Mouse (Mus musculus) embryonic facial prominence, embryonic 12.5 days (tissue): ENCODE data around the gene Bcor. TPM values are rescaled to one million over a fixed set of nuclear protein-coding genes. Genes with fewer than 3 reads are reported as not detected.

Experiments used
- ATAC-seq: fragments of 200-750 bp; cut with Nextera tagmentation; 2 replicates; pipeline ENCODE4 v1.8.0; 2017; ENCODE audit not compliant: insufficient number of reproducible peaks, insufficient read depth, low FRiP score, low TSS enrichment
- H3K27ac ChIP-seq: fragments of 300-500 bp; sonication (generic); 2 replicates; pipeline ENCODE4 v1.5.1; 2016; ENCODE audit warnings: mild to moderate bottlenecking
- H3K27me3 ChIP-seq: fragments of 300-500 bp; sonication (generic); 2 replicates; pipeline ENCODE4 v1.6.1; 2016; ENCODE audit warnings: mild to moderate bottlenecking, moderate library complexity
- H3K36me3 ChIP-seq: fragments of 300-500 bp; sonication (generic); 2 replicates; pipeline ENCODE4 v1.6.1; 2016; ENCODE audit warnings: mild to moderate bottlenecking
- H3K4me1 ChIP-seq: fragments of 300-500 bp; sonication (generic); 2 replicates; pipeline ENCODE4 v1.6.1; 2016
- H3K4me2 ChIP-seq: fragments of 300-500 bp; sonication (generic); replicated peaks from 2 replicates; pipeline ENCODE4 v1.6.1; 2016; ENCODE audit warnings: mild to moderate bottlenecking, moderate library complexity
- H3K4me3 ChIP-seq: fragments of 300-500 bp; sonication (generic); 2 replicates; pipeline ENCODE4 v1.5.1; 2016; ENCODE audit warnings: mild to moderate bottlenecking
- H3K9ac ChIP-seq: fragments of 300-500 bp; sonication (generic); 2 replicates; pipeline ENCODE4 v1.6.1; 2016; ENCODE audit warnings: mild to moderate bottlenecking, moderate library complexity
- H3K9me3 ChIP-seq: fragments of 300-500 bp; sonication (generic); 2 replicates; pipeline ENCODE4 v1.6.1; 2016; ENCODE audit warnings: mild to moderate bottlenecking, moderate library complexity
- WGBS: fragments of 180-500 bp; shearing (Covaris S2); methylation state at CpG from one replicate; pipeline ENCODE4 v1.1.7; 2016; 5-methylcytosine and 5-hydroxymethylcytosine counted together
- polyA plus RNA-seq: library from polyadenylated mRNA; unstranded; fragments of >200 nt; fragmentation: Nextera tagmentation; extraction: Ambion mirVana; gene quantifications from 2 replicates; pipeline ENCODE4 v1.2.1, GENCODE M21; 2016

Bcor gene
- polyA plus RNA-seq, 1 experiment from 2014 or later = 20.6 TPM

DNA sequence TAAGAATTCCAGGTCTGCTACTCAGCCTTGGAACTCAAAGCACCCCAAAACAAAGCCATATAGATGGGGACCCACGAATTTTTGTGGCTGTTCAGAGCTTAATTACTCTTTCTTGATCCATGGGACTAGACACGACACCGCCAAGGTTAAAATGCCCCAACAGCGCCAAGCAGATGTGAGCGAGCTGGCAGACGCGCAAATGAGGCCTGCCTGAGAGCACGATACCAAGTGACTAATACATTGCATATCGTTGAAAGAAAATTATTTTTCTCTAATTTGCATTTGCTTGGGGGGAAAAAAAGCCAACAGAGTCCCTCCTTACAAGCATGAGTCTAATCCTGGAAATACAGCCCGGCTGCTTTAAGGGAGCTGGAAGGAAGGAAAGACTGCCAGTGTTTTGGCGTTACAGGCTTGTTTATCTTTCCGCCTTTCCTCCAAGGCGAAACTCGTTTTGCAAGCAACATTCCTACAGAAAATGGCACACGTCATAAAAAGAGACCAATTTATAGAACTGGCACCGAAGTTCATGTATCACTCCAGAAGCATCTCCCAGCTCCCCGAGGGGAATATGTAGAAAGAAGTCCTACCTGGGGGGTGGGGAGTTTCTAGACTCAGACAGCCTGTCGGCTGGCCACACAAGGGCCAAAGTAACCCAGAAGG lies 92.2 kb downstream of the Bcor start:
- 7% methylated on average over 18 of the region's 18 CpGs for WGBS
- H3K36me3 ChIP-seq = no peaks in the 10 kb centered on the region
- H3K27ac ChIP-seq = no peak overlapping the region
- peaks cover 92% of the 10 kb centered on the region for H3K27me3 ChIP-seq
- no peaks in the 10 kb centered on the region for H3K9me3 ChIP-seq
- H3K4me3 ChIP-seq = no peak overlapping the region
- H3K4me2 ChIP-seq = 0 out of 2 replicates have a peak overlapping the region, but pooled peaks have one; percentile 32
- H3K4me1 ChIP-seq = peaks cover 80% of the 10 kb centered on the region
- H3K9ac ChIP-seq = no peak overlapping the region
- no peak for ATAC-seq

- Histone ChIP-seq H3K36me3 (no peaks in the 10 kb centered on the region), H3K4me2 (peak overlapping the region; percentile 28), H3K9me3 (no peaks in the 10 kb centered on the region), H3K27me3 (peaks cover 89% of the 10 kb centered on the region), H3K27ac (0 out of 2 replicates have a peak overlapping the region, but pooled peaks have one; percentile 46), H3K4me1 (peaks cover 84% of the 10 kb centered on the region), H3K9ac (no peak overlapping the region), H3K4me3 (no peak overlapping the region)
- WGBS = 4% methylated on average over 6 of the region's 6 CpGs
- no peak for ATAC-seq
Observed at GRCm38 (mm10) chrX:12067031-12067430, 93.1 kb downstream of the Bcor start.

DNA sequence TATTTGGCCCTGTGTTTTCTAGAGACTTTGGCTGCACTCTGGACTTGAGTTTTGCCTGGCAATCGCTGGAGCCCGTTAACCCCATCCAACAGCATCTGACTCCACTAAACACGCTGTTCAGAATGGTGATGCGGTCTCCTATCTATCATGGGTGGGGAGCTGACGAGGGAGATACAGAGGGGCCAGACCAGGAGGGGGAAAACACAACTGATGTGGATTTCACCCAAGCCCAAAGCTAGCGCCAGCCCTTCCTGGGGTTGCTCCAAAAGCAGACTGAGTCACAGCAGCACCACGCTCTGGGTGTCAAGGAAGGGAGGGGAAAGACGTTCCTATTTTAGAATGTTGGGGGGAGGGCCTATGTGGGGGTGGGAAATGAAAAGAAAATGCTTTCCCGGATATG lies 94.4 kb downstream of the Bcor start:
- no peaks in the 10 kb centered on the region for H3K9me3 ChIP-seq
- ATAC-seq = no peak
- H3K36me3 ChIP-seq = no peaks in the 10 kb centered on the region
- H3K4me2 ChIP-seq = no peak overlapping the region
- 41% methylated on average over 9 of the region's 9 CpGs for whole genome bisulfite sequencing
- no peak overlapping the region for H3K4me3 ChIP-seq
- no peak overlapping the region for H3K27ac ChIP-seq
- peaks cover 83% of the 10 kb centered on the region for H3K27me3 ChIP-seq
- no peak overlapping the region for H3K9ac ChIP-seq
- H3K4me1 ChIP-seq = peaks cover 74% of the 10 kb centered on the region

GRCm38 (mm10) chrX:12062932-12063260 lies 97.3 kb downstream of the Bcor start:
- Histone ChIP-seq H3K4me3 (no peak overlapping the region), H3K4me1 (peaks cover 50% of the 10 kb centered on the region), H3K9ac (no peak overlapping the region), H3K36me3 (peaks cover 8% of the 10 kb centered on the region), H3K4me2 (no peak overlapping the region), H3K27ac (no peak overlapping the region), H3K27me3 (peaks cover 60% of the 10 kb centered on the region), H3K9me3 (no peaks in the 10 kb centered on the region)
- 26% methylated on average over 6 of the region's 6 CpGs for whole genome bisulfite sequencing
- ATAC-seq = no peak

DNA sequence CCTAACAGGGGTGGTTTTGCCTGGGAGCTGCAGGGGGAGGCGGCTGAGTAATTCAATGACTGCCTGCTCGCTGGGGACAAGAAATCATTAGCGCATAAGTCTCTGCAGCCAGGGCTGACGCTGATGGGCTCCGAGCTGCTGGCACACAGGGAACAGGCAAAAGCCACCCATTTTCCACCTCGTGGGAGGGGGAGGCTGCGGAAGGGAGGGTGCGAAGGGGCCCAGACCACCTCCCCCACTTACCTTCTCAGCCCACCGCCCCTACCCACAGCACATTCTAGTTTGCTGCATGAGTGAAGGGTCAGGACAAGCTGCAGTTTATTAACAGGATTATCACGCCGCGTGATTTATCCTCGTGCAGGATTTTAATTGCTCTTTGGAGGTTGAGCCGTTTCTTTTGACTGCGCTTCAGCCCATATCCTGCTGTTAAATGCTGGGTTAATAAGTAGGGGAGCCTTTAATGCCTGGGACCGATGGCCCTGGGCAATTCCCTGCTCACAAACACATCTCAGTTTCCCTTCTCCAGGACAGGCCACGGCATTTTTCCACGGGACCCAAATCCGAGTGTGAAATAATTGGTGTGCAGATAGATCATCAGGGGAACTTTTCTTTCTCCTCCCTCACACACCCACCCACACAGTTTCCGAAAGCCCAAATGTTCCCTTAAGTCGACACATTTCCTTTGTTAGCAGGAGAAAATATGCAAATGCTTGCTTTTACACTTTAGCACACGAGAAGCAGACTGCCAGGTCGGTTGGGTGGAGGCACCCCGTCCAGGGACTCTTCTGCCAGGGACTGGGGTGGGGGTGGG lies 97.8 kb downstream of the Bcor start:
- no peak for ATAC-seq
- no peak overlapping the region for H3K4me2 ChIP-seq
- H3K4me3 ChIP-seq = no peak overlapping the region
- peaks cover 45% of the 10 kb centered on the region for H3K4me1 ChIP-seq
- H3K9ac ChIP-seq = 0 out of 2 replicates have a peak overlapping the region, but pooled peaks have one; percentile 10
- H3K36me3 ChIP-seq = peaks cover 13% of the 10 kb centered on the region
- H3K9me3 ChIP-seq = no peaks in the 10 kb centered on the region
- peaks cover 55% of the 10 kb centered on the region for H3K27me3 ChIP-seq
- no peak overlapping the region for H3K27ac ChIP-seq
- WGBS = 12% methylated on average over 24 of the region's 24 CpGs

GRCm38 (mm10) chrX:12060848-12061247 lies 99.3 kb downstream of the Bcor start:
- Histone ChIP-seq H3K36me3 (peaks cover 25% of the 10 kb centered on the region), H3K27me3 (peaks cover 41% of the 10 kb centered on the region), H3K4me2 (no peak overlapping the region), H3K9ac (no peak overlapping the region), H3K27ac (no peak overlapping the region), H3K4me3 (no peak overlapping the region), H3K9me3 (no peaks in the 10 kb centered on the region), H3K4me1 (peaks cover 31% of the 10 kb centered on the region)
- WGBS = 79% methylated on average over 3 of the region's 3 CpGs
- no peak for ATAC-seq

- Histone ChIP-seq H3K9me3 (no peaks in the 10 kb centered on the region), H3K4me1 (peaks cover 4% of the 10 kb centered on the region; the same call in 1 of the 2 replicates), H3K4me2 (no peak overlapping the region), H3K27me3 (peaks cover 7% of the 10 kb centered on the region), H3K9ac (no peak overlapping the region), H3K4me3 (no peak overlapping the region), H3K36me3 (peaks cover 37% of the 10 kb centered on the region), H3K27ac (no peak overlapping the region)
- 94% methylated on average over 11 of the region's 11 CpGs for WGBS
- no peak for ATAC-seq
Observed at GRCm38 (mm10) chrX:12057210-12057609, 102.9 kb downstream of the Bcor start.

GRCm38 (mm10) chrX:12053315-12053914 lies 106.7 kb downstream of the Bcor start:
- no peak for ATAC-seq
- 74% methylated on average over 9 of the region's 9 CpGs for WGBS
- H3K27me3 ChIP-seq = no peaks in the 10 kb centered on the region

GRCm38 (mm10) chrX:12052651-12053050 lies 107.5 kb downstream of the Bcor start:
- Histone ChIP-seq H3K4me1 (0 out of 2 replicates have a peak, but pooled peaks cover 5% of the 10 kb centered on the region), H3K27ac (no peak overlapping the region), H3K4me2 (no peak overlapping the region), H3K9ac (no peak overlapping the region), H3K27me3 (no peaks in the 10 kb centered on the region), H3K4me3 (no peak overlapping the region), H3K36me3 (peaks cover 27% of the 10 kb centered on the region), H3K9me3 (no peaks in the 10 kb centered on the region)
- no peak for ATAC-seq
- WGBS = 91% methylated on average over 1 of the region's 1 CpGs

More at GRCm38 (mm10) chrX:12053315-12053914, 106.7 kb downstream of the Bcor start:
- Histone ChIP-seq H3K9ac (no peak overlapping the region), H3K4me1 (no peaks in the 10 kb centered on the region), H3K4me3 (no peak overlapping the region), H3K36me3 (peaks cover 34% of the 10 kb centered on the region), H3K9me3 (no peaks in the 10 kb centered on the region), H3K27ac (no peak overlapping the region), H3K4me2 (no peak overlapping the region)

- Histone ChIP-seq H3K9me3 (no peaks in the 10 kb centered on the region), H3K4me1 (0 out of 2 replicates have a peak, but pooled peaks cover 5% of the 10 kb centered on the region), H3K4me2 (no peak overlapping the region), H3K9ac (no peak overlapping the region), H3K36me3 (peaks cover 5% of the 10 kb centered on the region; the same call in 1 of the 2 replicates), H3K27ac (no peak overlapping the region), H3K4me3 (no peak overlapping the region), H3K27me3 (peaks cover 5% of the 10 kb centered on the region; the same call in 1 of the 2 replicates)
- 57% methylated on average over 11 of the region's 11 CpGs for WGBS
- no peak for ATAC-seq
Observed at GRCm38 (mm10) chrX:12048721-12049120, 111.4 kb downstream of the Bcor start.

DNA sequence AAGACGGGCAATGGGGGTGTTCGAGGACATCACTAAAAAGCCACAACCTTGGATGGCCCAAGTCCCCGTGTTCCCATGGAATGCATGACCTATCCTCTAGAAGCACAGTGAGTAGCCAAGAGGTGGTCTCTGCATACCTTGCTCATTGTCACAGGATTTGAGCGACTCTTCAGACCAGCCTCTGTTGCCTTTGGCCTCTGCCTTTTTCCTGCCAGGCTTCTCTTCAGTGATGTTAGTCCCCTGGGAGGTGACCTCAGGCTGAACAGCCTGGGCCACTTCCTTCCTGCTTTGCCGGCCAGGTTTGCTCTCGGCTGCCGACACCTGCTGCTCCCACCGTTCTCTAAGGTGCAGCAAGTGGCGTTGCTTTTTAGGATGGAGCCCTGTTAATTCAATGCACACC lies 112.0 kb downstream of the Bcor start:
- Histone ChIP-seq H3K27ac (no peak overlapping the region), H3K27me3 (peaks cover 5% of the 10 kb centered on the region; the same call in 1 of the 2 replicates), H3K9me3 (no peaks in the 10 kb centered on the region), H3K9ac (no peak overlapping the region), H3K36me3 (peaks cover 3% of the 10 kb centered on the region; the same call in 1 of the 2 replicates), H3K4me3 (no peak overlapping the region), H3K4me2 (no peak overlapping the region), H3K4me1 (0 out of 2 replicates have a peak, but pooled peaks cover 5% of the 10 kb centered on the region)
- ATAC-seq = no peak
- 32% methylated on average over 9 of the region's 9 CpGs for WGBS
